Mouse (Mus musculus): ENCODE data around the gene Ap1m2.
A peak's percentile ranks its signal among the peaks of the same experiment; 100 is the strongest.
"Not testable (repeated sequence)": the region's sequence is repeated elsewhere in the genome, so short reads cannot be mapped to it uniquely, and the experiment has no call there.

Gene Ap1m2

GRCm38 (mm10) chr9:21327569-21327968, 15.4 kb upstream of the Ap1m2 start:
- no peak for DNase-seq (ENCODE audit: low spot score in 2 of 2)

GRCm38 (mm10) chr9:21324269-21324668, 12.1 kb upstream of the Ap1m2 start:
- no peak for DNase-seq (ENCODE audit: low spot score in 2 of 2)

GRCm38 (mm10) chr9:21322917-21323297, 10.8 kb upstream of the Ap1m2 start:
- DNase-seq (ENCODE audit: low spot score in 2 of 2), result not testable (repeated sequence)

GRCm38 (mm10) chr9:21322211-21322916, 10.2 kb upstream of the Ap1m2 start:
- no peak for DNase-seq (ENCODE audit: low spot score in 2 of 2)

DNA sequence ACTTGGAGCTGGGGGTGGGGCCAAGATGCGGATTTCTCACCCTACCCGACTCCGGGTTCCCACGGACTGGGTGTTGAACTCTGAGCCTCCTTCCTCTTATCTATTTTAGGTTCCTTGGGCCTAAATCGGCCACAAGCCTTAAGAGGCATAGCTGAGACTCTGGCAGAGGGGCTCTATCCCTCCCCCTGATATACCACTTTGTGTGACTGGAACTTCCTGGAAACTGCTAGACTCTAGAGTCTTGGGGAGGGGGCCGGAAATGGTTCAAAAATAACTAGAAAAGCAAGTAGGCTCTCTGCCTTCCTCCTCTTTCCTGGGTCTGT, 9.3 kb upstream of the Ap1m2 start:
- no peak for DNase-seq (ENCODE audit: low spot score in 2 of 2)

DNA sequence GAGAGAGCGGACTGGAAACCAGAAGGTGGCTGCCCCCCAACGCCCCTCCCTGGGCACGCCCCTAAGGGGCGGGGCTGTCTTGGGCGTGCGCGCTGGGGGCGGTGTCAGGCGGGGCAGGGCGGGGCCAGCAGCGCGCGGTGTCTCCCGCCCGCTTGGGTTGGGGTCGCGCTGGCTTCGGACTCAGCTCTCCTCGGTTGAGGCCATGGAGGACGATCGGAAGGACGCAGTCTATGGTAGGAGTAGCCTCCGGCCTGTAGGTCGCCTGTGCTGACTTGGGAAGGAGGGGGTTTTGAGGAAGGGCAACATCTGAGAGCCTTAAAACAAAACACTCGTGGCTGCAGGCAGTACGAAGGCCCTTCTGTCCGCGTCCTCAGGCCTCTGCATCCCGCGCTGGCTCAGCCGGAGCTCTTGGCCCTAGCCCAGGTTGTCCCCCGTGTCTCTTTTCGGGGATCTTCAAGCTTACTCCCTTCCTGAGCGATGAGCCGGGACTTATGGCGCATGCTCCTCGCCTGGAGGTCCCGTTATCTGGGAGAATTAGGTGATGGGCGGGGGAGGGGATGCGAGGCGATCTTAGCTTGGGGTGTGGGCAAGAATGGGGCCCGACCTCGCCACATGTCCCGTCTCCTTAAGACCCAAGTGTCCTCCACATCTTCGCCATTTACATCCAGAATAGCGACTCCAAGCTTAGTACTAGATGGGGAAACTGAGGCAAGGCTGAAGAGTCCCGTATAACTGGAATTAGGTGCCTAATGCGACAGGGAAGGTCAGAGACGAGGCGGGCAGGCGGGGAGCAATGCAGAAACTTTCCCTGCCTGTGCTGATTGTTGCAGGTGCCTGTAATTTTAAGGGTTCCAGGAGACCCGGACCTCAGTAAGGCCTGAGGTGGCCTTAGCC, 8.7 kb upstream of the Ap1m2 start, which contains the start of gene Slc44a2:
Slc44a2 (plus strand) TSS at position 80 of the 894 bp plus-strand sequence.
- DNase-seq (ENCODE audit: low spot score in 2 of 2), result peak; percentile 80 to 86

DNA sequence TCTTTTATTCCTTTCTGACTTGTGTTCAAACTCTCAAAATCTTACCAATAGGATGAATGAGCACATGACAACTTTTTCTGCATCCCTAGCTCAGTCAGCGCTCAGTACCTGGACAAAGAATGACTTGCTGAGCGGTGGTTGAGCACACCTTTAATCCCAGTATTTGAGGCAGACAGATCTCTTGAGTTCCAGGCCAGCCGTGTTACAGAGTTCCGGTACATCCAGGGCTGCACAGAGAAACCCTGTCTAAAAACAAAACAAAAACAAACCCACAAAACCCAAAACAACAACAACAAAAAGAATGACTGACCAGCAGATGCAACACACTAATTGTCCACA, 8.1 kb upstream of the Ap1m2 start:
- DNase-seq (ENCODE audit: low spot score in 2 of 2), result no peak

GRCm38 (mm10) chr9:21319503-21319902, 7.4 kb upstream of the Ap1m2 start:
- DNase-seq (ENCODE audit: low spot score in 2 of 2), result no peak

GRCm38 (mm10) chr9:21318792-21319191, 6.7 kb upstream of the Ap1m2 start:
- no peak for DNase-seq (ENCODE audit: low spot score in 2 of 2)

- no peak for DNase-seq (ENCODE audit: low spot score in 2 of 2)
These were observed 4.6 kb upstream of the Ap1m2 start for GRCm38 (mm10) chr9:21316696-21317095.

- no peak for DNase-seq (ENCODE audit: low spot score in 2 of 2)
These were observed 3.3 kb upstream of the Ap1m2 start for GRCm38 (mm10) chr9:21315421-21315820.

DNA sequence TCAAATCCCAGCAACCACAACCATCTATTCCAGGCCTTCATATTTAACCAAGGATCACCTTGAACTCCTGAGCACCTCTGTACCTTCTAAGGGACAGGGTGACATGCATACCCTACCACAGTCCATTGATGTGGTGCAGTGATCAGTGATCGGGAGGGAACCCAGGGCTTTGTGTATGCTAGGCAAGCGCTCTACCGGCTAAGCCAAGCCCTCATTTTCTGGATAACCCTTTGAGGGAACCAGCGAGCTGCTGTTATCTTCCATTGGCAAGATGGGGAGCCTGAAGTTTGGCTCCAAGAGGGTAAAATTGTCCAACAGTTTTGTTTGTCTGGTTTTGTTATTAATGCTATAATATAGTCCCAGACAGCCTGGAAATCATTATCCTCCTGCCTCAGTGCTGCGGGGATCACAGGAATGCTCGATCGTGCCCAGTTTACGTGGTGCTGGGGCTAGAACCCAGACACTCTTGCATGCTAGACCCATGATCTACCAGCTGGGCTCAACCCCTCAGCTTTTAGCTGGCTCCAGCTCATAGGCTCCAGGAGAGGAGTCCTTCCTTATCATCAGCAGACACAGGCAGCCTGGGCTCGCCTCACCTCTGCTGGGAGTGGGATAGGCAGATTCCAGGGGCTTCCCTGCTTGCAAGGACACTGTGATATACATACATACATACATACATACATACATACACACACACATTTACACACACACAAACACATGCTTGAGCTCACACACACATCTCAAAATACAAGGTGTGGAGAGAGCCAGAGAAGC, 2.4 kb upstream of the Ap1m2 start:
- no peak for DNase-seq (ENCODE audit: low spot score in 2 of 2)

DNA sequence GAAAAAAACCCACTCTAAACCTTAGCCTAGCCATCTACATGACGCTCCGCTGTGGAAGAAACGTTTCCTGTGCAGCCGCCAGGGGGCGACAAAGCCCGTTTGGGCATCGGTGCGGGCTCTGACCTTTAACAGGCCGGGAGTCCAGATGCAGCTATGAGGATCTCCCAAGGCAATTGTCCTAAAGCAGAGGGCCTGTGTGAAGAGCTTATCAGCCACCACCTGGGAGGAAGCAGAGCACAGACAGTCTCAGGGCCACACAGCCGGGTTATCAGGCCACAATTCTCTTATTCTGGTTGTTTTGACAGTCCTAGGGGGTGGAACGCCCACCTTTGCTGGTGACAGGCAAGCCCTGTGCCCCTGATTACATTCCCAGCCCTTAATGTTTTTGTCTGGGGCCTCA, 1.3 kb upstream of the Ap1m2 start:
- DNase-seq (ENCODE audit: low spot score in 2 of 2), result peak; percentile 78 to 79

GRCm38 (mm10) chr9:21311695-21312094, 442 bp downstream of the Ap1m2 start:
- no peak for DNase-seq (ENCODE audit: low spot score in 2 of 2)

GRCm38 (mm10) chr9:21309150-21309741, 2.9 kb downstream of the Ap1m2 start:
- DNase-seq (ENCODE audit: low spot score in 2 of 2), result no peak

DNA sequence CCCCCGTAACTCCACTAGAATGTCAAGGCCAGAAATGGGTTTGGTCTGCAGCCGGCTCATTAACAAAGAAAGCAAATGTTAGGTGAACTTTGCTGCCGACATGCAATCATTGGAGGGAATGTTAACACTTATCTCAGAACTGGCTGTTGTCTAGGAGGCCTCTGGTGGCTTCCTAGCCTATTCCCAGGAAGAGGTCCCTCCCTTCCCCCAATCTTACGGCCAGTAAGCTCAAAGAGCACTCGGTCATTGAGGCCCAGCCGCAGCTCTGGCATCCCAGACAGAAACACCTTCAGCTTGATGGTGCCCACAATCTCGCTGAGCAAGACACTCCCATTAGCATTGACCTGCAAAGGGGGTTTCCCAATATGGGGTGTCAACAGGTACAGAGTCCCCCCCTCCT, 7.1 kb downstream of the Ap1m2 start:
- no peak for DNase-seq (ENCODE audit: low spot score in 2 of 2)

DNA sequence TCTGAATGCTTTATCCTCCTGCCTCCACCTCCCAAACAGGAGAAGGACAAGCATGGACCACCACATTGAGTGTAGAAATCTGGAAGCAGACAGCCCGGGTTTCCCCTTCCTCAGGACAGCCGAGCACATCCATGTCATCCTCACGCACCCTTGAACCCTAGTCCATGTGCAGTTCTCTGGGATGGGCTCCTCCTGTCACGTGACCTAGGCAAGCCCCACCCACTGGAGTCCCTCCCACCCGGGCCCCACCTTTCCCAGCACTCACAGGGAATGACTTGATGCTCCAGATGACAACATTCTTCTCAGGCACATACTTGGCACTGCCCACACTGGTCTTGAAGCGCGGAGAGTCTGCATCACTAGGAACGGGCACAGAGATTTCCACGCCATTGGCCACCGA, 13.1 kb downstream of the Ap1m2 start:
- no peak for DNase-seq (ENCODE audit: low spot score in 2 of 2)

DNA sequence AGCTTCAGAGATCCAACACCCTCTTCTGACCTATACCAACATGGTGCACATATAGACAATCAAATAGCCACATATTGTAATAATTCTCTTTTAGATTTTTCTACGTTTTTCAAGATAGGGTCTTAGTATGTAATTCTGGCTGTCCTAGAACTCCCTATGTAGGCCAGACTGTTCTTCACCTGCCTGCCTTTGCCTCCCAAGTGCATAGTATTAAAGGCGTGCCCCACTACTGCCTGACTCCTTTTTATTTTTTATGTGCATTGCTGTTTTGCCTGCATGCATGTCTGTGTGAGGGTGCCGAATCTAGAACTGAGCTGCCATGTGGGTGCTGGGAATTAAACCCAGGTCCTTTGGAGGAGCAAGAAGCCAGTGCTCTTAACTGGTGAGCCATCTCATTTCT, 19.9 kb downstream of the Ap1m2 start:
- no peak for DNase-seq (ENCODE audit: low spot score in 2 of 2)

GRCm38 (mm10) chr9:21291868-21292267, 20.3 kb downstream of the Ap1m2 start:
- DNase-seq (ENCODE audit: low spot score in 2 of 2), result not testable (repeated sequence)

- DNase-seq (ENCODE audit: low spot score in 2 of 2), result peak; percentile 99 to 100
These were observed 20.9 kb downstream of the Ap1m2 start, which contains the start of gene Cdkn2d for GRCm38 (mm10) chr9:21291022-21291787. Cdkn2d (minus strand) TSS chr9:21291407.

DNA sequence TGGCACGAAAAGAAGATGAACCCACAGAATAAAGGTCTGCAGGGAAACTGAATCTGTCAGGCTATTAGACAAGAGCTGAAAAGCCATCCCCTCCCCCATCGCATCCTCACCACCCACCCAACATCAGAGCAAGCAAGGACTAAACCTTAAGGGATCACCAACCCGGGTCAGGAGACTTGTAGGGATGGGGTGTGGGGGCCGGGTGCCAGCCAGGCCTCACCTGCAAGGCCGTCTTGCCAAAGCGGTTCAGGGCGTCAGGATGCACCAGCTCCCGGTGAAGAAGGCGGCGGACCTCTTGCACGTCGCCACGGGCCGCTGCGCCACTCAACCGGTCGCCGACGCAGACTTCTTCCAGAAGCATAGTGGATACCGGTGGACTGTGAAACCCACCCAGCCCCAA, 21.5 kb downstream of the Ap1m2 start:
- DNase-seq (ENCODE audit: low spot score in 2 of 2), result no peak
